Mouse (Mus musculus) layer of hippocampus, adult 18-20 months (tissue): ENCODE measurements around the gene Irf7. TPM values are rescaled to one million over a fixed set of nuclear protein-coding genes. Genes with fewer than 3 reads are reported as not detected.

ENCODE experiments used
- DNase-seq, 2 experiments: peaks; one replicate each; pipeline ENCODE4 v3.0.0; 2022; ENCODE audit warnings: low spot score in 2 of 2
- long read RNA-seq: library from polyadenylated mRNA; stranded (forward); transcript quantifications from one replicate; pipeline ENCODE4 v2.0.0, GENCODE M21; 2021
- total RNA-seq, 2 experiments: library from RNA; stranded (reverse); gene quantifications; 2 replicates each; pipeline ENCODE4 v1.2.3; 2021

Gene Irf7
- total RNA-seq: 1 to 10 TPM in 1 of 2 experiments, under 1 TPM in 1; 0.46 to 1.2 TPM
- long read RNA-seq, partial matches to known transcripts: 0 of 1 reads
- long read RNA-seq, other reads (novel, unspliced or antisense): 0 of 1 reads

DNA sequence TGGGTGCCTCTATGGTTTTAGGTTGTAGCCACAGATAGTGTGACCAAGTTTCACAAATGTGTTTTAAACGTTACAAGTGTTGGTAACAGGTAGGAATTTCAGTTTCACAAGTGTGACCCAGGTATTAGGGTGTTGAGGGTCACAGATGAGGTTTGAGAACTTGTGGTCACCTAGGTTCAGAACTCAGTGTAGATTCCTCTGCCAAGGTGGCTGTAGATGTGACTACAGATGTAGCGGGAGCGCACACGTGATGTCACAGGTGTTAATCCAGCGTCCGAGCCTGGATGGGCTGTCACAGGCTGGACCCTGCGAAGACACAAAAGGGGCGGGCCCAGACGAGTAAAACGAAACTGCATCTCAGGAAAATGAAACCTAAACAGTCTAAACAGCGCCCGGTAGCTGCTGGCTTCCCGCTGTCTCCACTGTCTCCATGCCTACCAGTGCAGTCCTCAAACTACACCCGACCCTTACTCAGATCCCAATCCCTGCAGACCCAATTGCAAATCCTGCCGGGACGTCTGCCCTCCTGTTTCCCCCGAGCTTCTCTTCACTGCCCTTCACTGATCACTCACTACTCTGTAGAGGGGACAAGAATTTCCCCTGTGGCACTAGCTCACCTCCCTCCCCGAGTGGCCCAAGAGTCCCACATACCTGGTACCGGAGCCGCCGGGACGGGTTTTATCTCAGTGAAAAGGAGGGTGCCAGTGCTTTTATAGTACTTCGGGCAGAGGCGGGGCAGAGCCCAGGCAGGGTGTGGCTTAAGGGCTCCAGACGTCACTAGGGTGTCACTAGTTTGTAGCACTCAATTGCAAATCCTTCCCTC lies at the start of gene Irf7:
Gene Irf7, minus strand, starts transcription at position 743 of the 823 bp plus-strand sequence.
- peak in 1 of 2 experiments; percentile 26 for DNase-seq

GRCm38 (mm10) chr7:141315974-141316373 lies 49.7 kb upstream of the Irf7 start:
- DNase-seq: peak in 1 of 2 experiments; percentile 63

GRCm38 (mm10) chr7:141315076-141315475 lies 48.8 kb upstream of the Irf7 start:
- DNase-seq: peak in 1 of 2 experiments; percentile 29

DNA sequence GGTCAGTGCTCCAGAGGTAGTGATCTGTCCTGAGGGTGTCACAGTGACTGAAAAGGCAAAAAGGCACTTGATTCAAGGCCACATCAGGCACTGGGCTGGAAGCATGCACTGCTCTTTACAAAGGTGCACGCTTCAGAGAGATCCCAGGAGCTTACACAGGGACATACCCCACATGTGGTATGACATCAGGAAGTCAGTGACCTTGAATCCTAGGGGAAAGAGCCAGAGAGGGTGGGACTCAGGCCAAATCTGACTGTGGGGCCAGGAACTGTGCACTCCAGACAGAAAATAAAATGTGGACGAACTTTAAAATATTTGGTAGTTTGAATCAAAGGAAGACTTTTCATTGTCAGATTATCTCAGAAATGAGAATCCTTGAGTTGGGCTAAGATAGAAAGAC lies 48.1 kb upstream of the Irf7 start:
- DNase-seq: no peak

GRCm38 (mm10) chr7:141304537-141304936 lies 38.3 kb upstream of the Irf7 start:
- no peak for DNase-seq

DNA sequence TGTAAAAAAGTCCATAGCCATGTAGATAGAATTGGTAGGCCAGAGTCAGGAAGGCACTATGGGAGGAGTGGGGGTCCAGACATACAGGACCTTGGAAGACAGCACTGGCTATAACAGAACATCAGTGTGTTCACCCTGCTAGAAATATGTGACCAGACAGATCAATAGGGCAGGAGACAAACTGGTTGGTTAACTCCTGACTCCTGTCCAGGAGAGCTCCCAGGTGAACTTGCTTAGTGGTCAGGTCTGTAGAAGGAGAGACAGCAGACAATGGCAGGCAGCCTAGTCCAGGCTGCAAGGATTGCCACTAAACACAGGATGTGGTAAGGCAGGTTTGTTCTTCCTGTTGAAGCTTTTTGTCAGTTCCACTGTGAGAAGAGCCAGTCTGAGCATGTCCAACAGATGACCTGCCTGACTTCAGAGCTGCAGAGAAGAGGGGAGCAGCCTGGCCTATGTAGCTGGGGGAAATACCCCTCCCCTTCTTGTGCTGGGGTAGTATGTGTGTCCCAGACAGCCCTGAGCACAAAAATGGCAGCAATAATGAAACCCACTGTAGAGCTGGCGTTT lies 36.5 kb upstream of the Irf7 start:
- no peak for DNase-seq

GRCm38 (mm10) chr7:141301386-141301785 lies 35.1 kb upstream of the Irf7 start:
- DNase-seq: no peak

DNA sequence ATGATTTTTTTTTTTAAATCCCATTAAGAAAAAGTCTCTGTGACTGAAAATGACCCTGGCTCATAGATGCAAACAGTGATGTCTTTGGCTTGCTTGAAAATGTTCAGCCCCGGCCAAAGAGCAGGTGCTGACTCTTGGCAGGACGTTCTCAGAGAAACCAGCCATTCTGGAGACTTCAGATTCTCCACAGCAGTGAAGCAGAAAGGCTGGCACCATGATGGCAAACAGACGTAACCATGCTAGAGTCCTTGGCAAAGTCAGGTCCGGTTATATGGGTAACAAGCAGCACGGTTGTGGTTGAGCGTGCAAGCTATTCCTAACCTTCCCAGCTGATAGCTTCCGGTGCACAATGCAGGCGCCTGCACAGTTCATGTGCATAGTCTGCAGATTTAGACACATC lies 32.9 kb upstream of the Irf7 start:
- DNase-seq: no peak

DNA sequence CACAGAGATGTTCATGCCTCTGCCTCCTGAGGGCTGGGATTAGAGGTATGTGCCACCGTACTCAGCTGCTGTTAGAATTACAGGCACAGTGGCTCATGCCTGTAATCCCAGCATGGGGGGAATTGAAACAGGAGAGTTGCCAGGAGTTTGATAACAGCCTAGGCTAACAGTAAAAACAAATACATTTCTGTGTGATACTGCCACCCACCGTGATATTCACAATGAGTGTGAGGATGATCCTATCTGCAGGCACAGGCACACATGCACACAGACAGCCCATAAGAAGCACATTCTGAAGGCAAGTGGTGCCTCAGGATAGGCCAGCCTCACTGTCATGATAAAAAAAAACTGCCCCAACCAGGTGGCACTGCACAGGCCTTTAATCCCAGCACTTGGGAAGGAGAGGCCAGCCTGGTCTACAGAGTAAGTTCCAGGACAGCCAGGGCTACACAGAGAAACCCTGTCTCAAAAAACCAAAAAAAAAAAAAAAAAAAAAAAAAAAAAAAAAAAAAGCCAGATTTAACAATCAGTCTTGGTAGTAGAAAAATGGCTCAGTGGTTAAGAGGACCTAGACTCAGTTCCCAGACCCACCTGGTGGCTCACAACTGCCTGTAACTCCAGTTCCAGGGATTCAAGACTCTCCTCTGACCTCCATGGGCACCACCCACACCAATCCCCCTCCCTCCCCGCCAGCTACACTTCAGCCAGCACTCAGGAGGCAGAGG lies 31.8 kb upstream of the Irf7 start:
- DNase-seq: no peak

GRCm38 (mm10) chr7:141294479-141294878 lies 28.2 kb upstream of the Irf7 start:
- no peak for DNase-seq

DNA sequence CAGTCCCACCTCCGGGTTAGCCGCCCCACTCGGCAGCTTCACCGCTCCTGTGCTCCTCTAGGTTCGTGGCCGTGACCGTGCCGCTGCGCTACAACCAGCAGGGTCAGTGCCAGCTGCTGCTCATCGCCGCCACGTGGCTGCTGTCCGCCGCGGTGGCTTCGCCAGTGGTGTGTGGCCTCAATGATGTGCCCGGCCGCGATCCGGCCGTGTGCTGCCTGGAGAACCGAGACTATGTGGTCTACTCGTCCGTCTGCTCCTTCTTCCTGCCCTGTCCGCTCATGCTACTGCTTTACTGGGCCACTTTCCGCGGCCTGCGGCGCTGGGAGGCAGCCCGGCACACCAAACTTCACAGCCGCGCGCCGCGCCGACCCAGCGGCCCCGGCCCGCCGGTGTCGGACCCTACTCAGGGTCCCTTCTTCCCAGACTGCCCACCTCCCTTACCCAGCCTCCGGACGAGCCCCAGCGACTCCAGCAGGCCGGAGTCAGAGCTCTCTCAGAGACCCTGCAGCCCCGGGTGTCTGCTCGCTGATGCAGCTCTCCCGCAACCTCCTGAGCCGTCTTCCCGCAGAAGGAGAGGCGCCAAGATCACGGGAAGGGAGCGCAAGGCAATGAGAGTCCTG lies 27.7 kb upstream of the Irf7 start:
- no peak for DNase-seq

GRCm38 (mm10) chr7:141292583-141293388 lies 26.5 kb upstream of the Irf7 start:
- DNase-seq: no peak

DNA sequence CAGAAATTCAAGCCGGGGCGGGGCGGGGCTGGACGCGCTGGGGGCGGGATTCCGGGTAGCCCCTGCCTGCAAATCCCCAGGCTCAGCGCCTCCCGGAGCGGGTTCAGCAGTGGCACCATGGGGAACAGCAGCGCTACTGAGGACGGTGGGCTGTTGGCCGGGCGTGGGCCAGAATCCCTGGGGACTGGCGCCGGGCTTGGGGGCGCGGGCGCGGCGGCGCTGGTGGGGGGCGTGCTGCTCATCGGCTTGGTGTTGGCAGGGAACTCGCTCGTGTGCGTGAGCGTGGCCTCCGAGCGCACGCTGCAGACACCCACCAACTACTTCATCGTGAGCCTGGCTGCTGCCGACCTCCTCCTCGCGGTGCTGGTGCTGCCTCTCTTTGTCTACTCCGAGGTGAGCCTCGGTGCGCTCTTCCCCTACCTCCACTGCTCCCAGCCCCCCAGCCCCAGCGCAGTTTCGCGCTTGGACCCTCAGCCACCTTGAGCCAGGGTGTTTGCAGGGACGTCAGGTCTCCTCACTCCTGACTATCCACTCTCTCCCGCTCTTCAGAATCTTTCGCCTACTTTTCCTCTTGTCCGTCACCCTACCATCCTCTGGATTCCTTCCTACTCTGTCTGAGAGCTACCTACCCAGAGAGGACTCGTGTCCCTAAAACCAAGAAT lies 25.8 kb upstream of the Irf7 start, which contains the start of gene Drd4:
Gene Drd4, plus strand, starts transcription at position 86 of the 662 bp plus-strand sequence.
- DNase-seq: peak in 1 of 2 experiments; percentile 33

DNA sequence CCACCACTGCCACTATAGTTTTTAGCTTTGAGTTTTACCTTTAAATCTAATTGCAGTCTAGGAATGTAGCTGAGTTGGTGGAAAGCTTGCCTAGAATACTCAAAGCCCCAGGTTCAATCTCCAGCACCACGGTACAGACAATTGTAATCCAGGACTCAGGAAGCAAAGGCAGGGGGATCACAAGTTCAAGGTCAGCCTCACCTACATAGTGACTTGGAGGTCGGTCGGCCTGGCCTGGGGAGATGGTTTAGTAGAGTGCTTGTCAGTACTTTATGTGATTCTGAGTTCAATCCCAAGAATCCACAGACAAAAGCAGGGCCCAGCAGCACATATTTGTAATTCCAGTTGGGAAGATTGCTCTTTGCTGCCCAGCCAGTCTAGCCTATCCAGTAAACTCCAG lies 21.8 kb upstream of the Irf7 start:
- DNase-seq: no peak

GRCm38 (mm10) chr7:141282756-141283155 lies 16.5 kb upstream of the Irf7 start:
- DNase-seq: no peak

- no peak for DNase-seq
These were observed 15.2 kb upstream of the Irf7 start for GRCm38 (mm10) chr7:141281442-141281841.

DNA sequence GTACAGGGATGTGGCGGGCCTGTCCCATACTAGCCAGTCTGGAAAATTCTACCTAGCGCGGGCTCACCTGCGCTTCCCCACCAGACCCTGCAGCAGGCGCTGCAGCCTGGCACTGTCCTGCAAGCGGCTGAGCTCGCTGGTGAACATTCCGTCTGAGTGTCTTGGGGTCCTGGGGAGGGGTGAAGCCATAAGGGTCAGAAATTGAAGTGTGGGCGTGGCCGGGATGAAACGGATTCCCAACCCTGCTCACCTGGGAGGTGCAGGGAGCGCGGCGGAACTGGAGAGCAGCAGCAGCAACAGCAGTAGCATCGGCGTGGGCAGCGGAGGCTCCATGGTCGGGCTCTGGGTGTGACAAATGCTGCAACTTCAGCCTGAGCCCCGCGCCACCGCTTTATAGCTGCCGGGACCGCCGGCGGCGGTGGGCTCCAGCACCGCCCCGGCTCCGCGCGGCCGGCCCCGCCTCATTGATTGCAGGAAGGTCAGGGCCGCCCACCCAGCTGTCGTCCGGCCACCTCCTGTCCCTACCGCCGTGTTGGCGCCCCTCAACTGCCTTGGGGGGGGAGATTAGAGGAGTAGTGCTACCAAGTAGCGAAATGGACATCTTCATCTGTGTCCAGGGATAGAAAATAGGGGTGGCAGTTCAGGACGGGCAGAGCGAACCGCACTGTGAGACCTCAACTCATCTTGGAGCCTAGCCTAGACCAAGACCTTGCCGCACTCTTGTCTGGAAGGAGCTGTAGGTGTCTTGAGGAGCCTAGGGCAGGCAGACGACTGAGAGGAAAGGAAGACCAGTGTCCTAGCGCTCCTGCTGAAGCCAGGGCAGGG lies 12.7 kb upstream of the Irf7 start, which contains the start of gene Sct:
Gene Sct, minus strand, starts transcription at position 368 of the 825 bp plus-strand sequence.
- DNase-seq: no peak

GRCm38 (mm10) chr7:141277701-141278678 lies 11.7 kb upstream of the Irf7 start:
- no peak for DNase-seq
